Mouse (Mus musculus): ENCODE measurements around the gene Hoxa5.

DNA sequence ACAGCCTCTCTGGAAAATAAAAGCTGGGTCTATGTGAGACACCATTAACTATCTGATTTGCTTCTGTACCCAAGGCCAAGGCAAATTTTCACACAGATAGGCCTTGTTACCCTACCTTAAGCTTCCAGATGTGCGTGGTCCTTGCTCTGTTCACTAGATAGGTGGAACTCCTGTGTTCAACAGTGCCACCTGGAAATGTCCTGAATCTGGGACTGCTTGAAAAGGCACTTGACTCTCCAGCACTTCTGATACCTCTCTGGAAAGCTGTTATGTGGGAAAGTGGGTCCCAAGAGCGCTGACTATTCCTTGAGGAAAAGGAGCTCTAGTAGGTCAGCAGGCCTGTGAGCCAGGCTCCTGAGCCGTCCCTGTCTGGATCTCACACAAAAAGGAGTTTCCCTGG is 32.4 kb upstream of the Hoxa5 start:
- TF ChIP-seq POLR2A (IDR thresholded peaks at IDR 0.05; ENCODE audit: low read depth, low read length) (no peak), ZNF384 (IDR thresholded peaks at IDR 0.05; ENCODE audit: low read depth, low read length) (no peak), EP300 (IDR thresholded peaks at IDR 0.05; ENCODE audit: low read length) (no peak), CTCF (conservative IDR thresholded peaks at IDR 0.05 in 1 of 2, IDR thresholded peaks at IDR 0.05 in 1 of 2; ENCODE audit: low read depth in 2 of 2, low read length in 2 of 2) (no peak), KAT2A (IDR thresholded peaks at IDR 0.05; ENCODE audit: insufficient replicate concordance, low read length) (no peak), USF2 (conservative IDR thresholded peaks at IDR 0.05; ENCODE audit: low read depth, low read length) (no peak), MAX (IDR thresholded peaks at IDR 0.05; ENCODE audit: low read length) (no peak), HCFC1 (IDR thresholded peaks at IDR 0.05; ENCODE audit: low read depth, low read length) (no peak), ZC3H11A (IDR thresholded peaks at IDR 0.05; ENCODE audit: low read depth, low read length) (no peak), ZKSCAN1 (IDR thresholded peaks at IDR 0.05; ENCODE audit: borderline replicate concordance, low read depth, low read length) (no peak), UBTF (IDR thresholded peaks at IDR 0.05; ENCODE audit: low read depth, low read length) (no peak), JUN (IDR thresholded peaks at IDR 0.05; ENCODE audit: insufficient read depth, low read depth, low read length) (no peak)
